Mouse (Mus musculus) adrenal gland, postnatal 25 days (tissue): ENCODE measurements around the gene Zfp277. TPM values are rescaled to one million over a fixed set of nuclear protein-coding genes. Genes with fewer than 3 reads are reported as not detected.

Experiments used
- DNase-seq: peaks from one replicate; pipeline ENCODE4 v3.0.0; 2021; ENCODE audit warnings: mixed read lengths
- total RNA-seq: library from RNA; stranded (reverse); gene quantifications from 2 replicates; pipeline ENCODE4 v1.2.3, GENCODE M21; 2021

Zfp277 gene
- total RNA-seq, 1 experiment from 2014 or later = 23.8 TPM

DNA sequence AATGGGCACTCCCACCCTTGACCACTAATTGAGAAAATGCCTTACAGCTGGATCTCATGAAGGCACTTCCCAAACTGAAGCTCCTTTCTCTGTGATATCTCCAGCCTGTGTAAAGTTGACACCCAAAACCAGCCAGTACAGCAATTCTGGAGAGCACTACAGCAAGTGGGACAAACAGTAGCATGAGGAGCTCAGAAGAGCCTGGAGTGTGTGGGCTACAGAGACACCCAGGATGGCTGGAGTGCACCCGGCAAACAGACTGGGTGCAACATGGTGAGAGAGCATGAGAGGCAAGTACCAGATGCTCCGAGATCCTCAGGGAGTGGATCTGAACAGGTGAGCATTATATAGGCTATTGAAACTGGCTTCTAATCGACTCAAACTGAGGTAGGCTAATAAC is 93.8 kb downstream of the Zfp277 start:
- no peak for DNase-seq

DNA sequence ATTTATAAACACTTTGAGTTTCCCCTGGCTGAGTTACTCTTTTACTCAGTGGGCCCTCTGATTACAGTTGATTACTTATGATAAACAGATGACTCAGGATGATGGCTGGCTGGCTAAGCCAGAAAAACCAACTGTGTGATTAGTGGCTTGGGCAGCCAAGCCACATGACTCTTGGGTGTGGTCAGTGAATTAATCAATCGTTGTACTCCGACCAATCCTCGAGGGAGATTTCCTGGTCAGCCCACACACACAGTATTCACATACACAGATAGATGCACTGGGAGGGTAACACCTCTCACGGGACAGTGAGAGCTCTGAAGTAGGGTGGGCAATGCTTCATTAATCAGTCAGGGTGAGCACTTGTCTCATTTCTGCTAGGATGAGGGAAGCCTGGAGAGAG is 97.5 kb downstream of the Zfp277 start:
- no peak for DNase-seq

DNA sequence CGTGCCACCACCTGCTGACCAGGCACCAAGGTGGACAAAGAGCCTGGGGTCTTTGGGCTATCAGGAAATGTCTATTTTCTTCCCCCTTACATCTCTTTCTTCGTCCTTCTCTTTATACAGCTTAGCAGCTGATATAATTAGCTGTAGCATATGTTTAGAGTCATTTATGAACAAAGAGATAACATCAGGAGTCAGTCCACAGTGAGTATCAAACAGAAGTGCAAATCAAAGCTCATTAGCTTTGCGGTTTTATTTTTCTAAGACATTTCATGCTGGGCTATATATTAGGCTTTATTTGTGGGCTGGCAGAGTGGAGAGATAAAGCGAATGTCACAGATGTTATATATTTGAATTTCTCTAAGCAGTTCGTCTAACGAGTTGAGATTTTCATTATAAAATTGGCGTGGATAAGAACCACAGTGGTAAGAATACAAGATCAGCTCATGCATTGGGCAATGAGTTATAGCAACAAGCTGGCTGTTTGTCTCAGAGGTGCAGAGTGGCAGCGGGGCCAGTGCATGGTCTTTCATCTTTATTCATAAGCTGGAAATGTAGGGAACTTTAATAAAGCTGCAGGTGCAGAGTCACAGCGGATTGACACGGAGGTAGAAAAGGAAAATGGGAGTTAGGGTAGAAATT is 98.5 kb downstream of the Zfp277 start:
- DNase-seq = no peak

DNA sequence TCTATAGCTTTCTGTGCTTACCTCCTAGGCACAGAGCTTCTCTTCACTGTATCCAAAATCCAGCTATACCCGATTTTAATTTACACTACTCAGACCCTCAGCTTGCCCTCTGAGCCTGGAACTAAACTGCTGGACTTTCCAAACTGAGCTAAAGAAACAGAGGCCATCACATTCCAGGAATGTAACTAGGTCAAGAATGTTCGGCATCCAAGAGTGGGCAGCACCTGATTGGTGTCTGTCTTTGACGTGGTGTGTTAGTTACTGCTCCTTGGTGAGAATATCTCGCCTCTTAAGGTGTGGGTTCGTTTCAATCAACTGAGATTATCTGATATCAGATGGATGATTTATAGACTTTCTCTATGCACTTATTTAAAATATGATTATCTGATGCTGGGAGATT is 104.3 kb downstream of the Zfp277 start:
- DNase-seq = no peak

DNA sequence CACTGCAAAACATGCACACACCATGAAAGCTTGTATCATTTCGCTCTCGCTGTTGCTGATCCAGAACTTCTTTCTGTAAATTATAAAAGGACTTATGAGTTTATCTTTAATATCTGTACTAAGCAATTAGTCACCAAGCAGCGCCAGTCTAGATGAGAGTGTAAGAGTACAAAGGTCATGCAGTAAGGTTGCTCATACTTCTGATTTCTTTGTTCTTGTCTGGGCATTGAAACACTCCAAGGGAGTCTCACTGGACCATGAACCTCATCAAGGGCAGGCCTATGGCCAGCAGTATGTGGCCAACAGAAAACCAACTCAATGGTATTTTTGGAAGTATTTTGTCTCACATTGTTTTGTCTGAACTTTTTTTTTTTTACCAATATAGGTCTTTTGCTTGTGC is 110.4 kb downstream of the Zfp277 start:
- no peak for DNase-seq

DNA sequence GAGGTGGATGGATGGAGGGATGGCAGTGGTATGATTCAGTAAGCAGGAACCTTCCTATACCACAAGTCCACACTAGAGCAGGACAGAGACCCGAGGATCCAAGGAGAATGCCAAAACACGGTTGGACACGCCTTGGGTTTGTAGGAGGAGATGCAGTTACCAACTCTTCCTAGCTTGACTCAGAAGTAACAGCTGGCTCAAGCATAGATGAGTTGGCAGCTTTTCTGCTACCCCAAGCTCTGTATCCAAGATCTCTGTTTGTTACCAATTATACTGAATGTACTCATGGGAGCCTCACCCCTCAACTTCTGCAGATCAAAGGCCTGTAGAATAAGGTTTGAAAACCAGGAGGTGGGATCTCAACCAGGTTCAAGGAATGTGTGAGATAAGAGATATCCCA is 114.2 kb downstream of the Zfp277 start:
- no peak for DNase-seq

DNA sequence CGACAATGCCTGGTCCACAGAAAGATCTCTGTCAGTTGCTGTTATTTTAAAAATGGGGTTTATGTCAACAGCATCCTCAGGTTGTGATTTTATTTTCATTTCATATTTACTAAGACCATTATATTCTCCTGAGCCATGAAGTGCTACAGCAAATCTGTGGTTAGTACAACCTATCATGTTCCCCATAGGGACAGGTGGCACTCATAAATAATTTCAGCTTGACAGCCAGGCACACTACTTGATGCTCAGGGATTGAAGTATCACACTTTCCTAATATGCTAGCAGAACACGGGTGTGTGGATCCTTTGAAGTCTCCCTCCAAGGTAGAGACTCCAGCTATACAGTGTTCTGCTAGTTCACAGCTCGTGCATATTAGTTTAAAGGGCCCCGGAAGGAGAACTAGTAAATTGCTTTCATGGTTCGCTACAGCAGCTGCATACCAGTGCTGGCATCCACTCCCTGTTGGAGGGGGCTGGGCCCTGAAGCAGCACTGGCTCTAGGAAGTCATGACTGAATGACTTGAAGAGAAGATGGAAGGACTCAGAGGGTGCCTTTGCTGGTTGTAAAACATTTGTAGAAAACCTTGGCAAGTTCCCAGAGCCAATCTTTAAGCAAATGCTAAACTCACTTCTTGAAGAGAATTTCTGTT is 118.6 kb downstream of the Zfp277 start:
- no peak for DNase-seq

DNA sequence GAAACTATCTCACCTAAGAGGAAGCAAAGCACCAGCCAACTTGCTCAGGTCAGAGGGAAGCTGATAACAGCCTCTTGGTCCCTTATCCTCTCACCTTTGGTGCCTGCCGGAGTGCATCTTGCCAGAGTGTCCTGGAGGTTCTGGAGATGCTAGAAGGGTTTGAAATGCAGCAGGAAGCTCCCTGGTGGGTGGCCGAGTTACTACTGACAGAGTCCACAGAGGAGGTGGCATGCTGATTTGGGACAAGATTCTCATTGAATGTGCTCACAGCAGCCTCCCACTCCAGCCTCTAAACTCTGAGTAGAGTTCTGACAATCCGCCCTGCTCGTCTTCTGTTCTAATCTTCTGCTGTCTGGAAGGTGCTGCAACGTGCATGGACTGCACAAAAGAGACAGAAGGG is 120.1 kb downstream of the Zfp277 start:
- no peak for DNase-seq

DNA sequence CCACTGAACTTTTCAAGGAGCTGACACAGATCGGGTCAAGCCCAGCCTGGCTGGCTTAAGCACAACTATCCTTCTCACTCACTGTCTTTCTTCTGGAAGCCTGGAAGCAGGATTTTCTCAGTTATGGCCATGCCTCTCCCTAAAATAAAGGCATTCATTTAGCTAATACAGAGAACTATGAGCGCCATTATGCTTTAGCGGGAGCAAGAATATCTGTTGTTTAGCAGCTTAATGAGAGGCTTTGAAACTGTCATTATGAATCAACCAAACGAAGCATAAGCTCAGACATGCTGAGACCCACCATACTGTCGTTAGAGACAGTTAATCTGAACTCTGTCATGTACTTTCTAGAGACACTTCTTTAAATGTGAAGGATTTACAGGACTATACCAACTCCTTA is 120.9 kb downstream of the Zfp277 start:
- DNase-seq = no peak

DNA sequence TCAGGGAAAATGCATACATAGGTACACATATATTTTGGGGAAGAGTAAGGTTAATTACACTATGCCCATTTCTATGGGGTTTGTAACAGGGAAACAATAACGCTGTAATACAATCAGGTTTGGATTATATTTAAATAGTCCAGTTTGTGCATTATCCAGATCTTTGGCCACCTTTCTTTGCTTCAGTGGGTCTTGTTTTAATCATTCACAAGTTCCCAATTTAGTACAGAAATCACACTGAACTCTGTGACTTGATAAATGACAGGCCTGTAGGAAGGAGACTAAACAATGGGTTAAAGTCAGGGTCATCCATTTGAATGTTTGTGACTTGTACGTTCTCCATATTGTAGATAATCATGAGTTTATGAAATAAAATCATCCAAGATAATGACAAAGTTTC is 130.6 kb downstream of the Zfp277 start:
- no peak for DNase-seq

DNA sequence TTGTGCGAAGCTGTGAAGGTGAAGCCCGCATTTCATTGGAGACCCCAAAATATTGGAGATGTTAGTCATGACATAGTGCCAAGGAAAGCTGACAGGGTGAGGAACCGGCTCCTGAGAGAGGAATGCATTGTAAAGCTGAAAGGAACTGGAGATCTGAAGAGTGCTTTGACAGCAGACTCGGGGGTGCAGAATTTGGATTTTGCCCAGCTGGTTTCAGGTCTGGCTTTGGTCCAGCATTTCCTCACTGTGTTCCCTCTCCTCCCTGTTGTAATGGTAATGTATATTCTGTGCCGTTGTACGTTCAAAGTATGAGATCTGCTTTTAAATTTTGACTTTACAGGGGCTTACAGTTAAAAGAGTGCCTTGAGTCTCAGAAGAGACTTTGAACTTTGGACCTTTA is 141.7 kb downstream of the Zfp277 start:
- no peak for DNase-seq

DNA sequence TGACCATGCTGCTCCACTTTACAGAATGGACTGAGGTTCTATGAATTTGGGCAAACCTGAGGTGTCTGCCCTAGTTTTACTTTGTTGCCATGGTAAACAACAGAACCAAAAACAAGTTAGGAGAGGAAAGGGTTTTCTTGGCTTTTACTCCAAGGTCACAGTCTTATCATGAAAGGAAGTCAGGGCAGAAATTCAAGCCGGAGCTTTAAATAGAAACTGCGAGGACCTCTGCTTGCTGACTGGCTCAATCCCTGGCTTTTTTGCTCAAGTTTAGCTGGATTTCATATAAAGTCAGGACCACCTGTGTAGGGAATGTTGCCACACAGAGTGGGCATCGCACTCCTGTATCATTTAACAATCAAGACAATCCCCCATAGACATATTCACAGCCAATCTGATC is 147.1 kb downstream of the Zfp277 start:
- no peak for DNase-seq

DNA sequence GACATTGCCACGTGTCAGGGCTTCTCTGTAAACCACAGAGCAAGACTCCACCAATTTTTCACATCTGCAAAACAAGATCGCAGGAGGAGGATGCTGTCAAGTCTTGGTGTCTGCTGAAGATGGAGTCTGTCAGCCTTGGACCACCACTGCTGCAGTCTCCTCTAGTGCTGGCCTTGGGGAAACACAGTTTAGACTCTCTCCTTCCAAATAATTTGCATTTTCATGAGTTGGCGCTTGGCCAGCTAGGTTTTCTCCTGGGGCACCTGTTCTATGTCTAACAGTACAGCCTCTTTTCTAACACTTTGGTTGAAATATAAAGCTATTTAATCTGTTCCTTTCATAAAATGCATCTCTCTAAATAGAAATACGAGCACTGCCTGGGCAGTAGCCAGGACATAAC is 159.2 kb downstream of the Zfp277 start:
- no peak for DNase-seq

DNA sequence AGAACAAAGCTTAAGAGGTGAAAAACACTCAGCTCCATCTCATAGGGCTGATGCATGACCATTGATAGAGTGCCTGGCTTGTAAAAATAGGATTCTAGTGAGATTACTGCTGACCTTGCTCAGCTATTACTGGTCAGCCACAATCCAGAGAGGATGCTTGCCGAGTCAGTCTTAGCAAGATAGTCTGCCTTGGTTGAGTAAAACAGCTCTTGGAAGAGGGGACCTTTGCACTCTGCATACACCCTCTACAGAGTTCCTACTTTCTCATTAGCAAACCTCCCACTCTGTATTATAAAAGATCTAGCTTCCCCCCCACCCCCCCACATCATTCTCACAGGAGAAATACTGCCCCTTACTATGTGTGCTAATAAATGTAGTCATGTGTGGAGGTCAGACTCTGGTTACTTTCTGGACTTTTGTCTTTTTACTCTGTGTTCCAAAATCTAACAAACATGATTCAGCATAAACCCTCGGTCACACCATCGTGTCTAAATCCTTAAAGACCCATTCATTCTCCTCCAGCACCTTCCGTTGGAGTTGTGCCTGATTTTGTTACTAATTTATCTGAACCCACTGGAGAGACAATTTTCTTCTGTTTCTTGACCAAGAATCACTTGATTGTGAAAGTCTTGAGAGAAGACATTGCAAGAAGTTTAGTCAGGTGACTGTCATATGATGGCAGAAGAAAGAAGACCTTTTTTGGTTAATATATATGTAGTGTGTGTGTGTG is 164.9 kb downstream of the Zfp277 start:
- DNase-seq = no peak

DNA sequence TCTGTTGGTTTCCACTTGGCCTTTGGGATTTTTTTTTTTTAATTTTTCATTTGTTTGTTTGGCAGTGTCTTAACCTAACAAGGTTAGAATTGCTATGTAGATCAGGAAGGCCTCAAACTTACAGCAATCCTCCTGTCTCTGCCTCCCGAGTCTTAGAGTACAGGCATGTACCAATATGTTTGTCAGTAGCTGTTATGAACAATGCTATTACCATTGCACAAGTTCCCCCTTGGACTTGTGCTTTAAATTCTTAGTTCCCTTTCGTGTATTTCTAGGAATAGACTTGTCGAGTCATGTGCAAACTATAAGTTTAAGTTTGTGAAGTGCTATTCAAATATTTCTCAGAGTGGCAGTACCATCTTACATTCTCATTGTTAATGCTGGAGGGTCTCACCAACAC is 168.1 kb downstream of the Zfp277 start:
- no peak for DNase-seq

DNA sequence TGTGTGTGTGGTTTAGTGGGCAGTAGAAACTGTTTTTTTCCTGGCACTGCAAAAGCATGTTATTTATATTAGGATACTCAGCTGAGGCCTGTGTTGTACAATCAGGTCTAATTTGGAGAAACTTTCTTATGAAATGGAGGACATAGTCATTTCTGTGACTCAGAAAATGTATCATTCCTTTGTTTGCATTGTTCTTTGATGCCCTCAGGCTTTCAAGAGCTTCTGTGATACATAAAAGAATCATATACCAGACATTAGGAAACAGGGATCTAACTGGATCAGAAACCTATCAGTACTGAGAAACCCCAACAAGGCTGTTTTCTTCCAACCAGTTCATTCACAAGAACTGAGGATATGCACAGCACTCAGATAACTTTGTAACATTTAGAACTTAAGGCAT is 170.8 kb downstream of the Zfp277 start:
- no peak for DNase-seq

DNA sequence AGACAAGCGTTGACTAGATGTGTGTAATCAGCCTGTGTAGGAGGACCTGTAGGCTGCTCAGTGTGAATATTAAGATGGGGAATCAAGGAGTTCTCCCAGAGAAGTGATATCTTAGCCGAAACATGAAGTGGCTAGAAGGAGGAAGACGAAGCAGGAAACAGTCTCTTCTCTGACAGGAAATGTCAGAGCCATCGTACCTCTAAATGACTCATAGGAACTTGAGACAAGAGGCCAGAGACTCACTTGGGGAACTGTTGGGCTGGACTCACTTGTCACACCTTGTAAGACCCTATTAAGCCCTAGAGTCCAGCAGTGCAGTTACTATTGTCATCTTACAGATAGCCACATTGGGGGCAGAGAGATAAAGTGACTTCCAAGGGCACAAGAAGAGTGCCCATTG is 172.4 kb downstream of the Zfp277 start:
- no peak for DNase-seq

DNA sequence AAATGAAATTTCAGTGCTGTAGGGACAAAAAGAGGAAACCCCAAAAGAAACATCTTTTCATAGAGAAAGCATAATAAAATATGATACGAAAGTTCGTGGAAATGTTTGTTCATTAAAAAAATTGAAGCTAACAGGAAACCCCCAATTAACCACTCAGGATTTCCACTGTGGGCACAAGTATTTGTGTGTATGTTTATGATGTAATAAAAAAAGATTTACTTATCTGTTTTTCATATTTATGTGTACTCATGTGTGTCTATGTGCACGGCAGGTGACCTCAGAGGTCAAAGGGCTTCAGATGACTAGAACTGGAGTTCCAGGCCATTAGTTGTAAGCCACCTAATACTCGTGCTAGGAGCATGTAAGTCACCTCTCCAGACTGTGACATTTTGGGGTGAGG is 173.0 kb downstream of the Zfp277 start:
- no peak for DNase-seq

DNA sequence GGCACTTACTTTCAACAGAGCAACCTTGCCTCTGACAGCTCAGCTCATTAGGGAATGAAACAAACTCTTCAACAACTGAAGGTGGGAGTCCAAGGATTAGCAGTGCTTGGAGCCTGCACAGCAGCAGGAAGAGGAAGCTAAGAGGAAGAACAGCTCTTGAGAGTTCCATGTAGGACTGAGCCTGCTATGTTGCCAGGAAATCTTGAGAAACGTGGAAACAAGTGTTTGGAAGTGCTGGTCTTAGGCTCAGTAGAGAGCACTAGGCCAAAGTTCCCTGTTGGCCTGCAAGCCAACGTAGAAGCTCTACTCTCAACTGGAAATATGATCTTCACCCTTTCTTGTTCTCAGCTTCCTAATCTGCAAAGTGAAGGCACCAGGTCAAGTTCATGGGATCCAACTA is 177.4 kb downstream of the Zfp277 start:
- no peak for DNase-seq
